Mouse (Mus musculus) stomach, postnatal 0 days (tissue): Measurements from ENCODE around the gene H3f3a.

Experiments
- CTCF ChIP-seq: IDR thresholded peaks from 2 replicates; pipeline ENCODE4 v1.5.1; 2016; ENCODE audit warnings: antibody characterized with exemption, low read depth, mild to moderate bottlenecking, moderate library complexity
- EP300 ChIP-seq: optimal IDR thresholded peaks from 2 replicates; pipeline ENCODE3; 2016; ENCODE audit warnings: antibody characterized with exemption

DNA sequence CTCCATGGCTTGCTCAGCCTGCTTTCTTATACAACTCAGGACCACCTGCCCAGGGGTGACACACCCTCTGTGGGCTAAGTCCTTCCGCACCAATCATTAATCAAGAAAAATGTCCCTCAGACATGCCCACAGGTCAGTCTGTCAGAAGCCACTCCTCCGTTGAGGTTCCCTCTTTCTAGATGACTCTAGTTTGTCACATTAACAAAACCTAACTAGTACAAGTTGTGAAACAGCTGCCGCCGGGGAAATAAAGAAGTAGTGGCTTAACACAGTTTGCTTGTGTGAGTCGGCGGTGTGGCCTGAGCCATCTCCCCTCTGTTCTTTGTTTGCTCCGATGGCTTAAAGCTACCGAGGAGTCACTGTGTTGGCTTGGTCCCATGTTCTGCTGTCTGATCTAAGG, 51.1 kb downstream of the H3f3a start:
- TF ChIP-seq CTCF = no peak
- no peak for TF ChIP-seq EP300
